Mouse (Mus musculus) heart, embryonic 15.5 days (tissue): Measurements from ENCODE around the gene Tnfrsf17. TPM values are rescaled to one million over a fixed set of nuclear protein-coding genes. Genes with fewer than 3 reads are reported as not detected.
A peak's percentile ranks its signal among the peaks of the same experiment; 100 is the strongest.
"Not testable (repeated sequence)": the region's sequence is repeated elsewhere in the genome, so short reads cannot be mapped to it uniquely, and the experiment has no call there.

Source experiments
- ATAC-seq: fragments of 200-750 bp; cut with Nextera tagmentation; replicated peaks from 2 replicates; pipeline ENCODE4 v1.8.0; 2017; ENCODE audit warnings: low read depth, moderate TSS enrichment; ENCODE audit not compliant: insufficient number of reproducible peaks, insufficient read depth, low FRiP score
- H3K27ac ChIP-seq: fragments of 300-500 bp; sonication (generic); 2 replicates; pipeline ENCODE4 v1.5.1; 2015; ENCODE audit warnings: mild to moderate bottlenecking, inconsistent platforms
- H3K27me3 ChIP-seq: fragments of 300-500 bp; sonication (generic); 2 replicates; pipeline ENCODE4 v1.6.1; 2015; ENCODE audit warnings: inconsistent platforms
- H3K36me3 ChIP-seq: fragments of 300-500 bp; sonication (generic); 2 replicates; pipeline ENCODE4 v1.6.1; 2015; ENCODE audit warnings: mild to moderate bottlenecking, inconsistent platforms
- H3K4me1 ChIP-seq: fragments of 300-500 bp; sonication (generic); replicated peaks from 2 replicates; pipeline ENCODE4 v1.6.1; 2015; ENCODE audit warnings: inconsistent platforms
- H3K4me2 ChIP-seq: fragments of 300-500 bp; sonication (generic); 2 replicates; pipeline ENCODE4 v1.6.1; 2015; ENCODE audit warnings: inconsistent platforms, mild to moderate bottlenecking, moderate library complexity
- H3K4me3 ChIP-seq: fragments of 300-500 bp; sonication (generic); 2 replicates; pipeline ENCODE4 v1.5.1; 2015; ENCODE audit warnings: mild to moderate bottlenecking, inconsistent platforms
- H3K9ac ChIP-seq: fragments of 300-500 bp; sonication (generic); 2 replicates; pipeline ENCODE4 v1.6.1; 2015; ENCODE audit warnings: mild to moderate bottlenecking, inconsistent platforms
- H3K9me3 ChIP-seq: fragments of 300-500 bp; sonication (generic); replicated peaks from 2 replicates; pipeline ENCODE4 v1.6.1; 2016; ENCODE audit warnings: inconsistent platforms
- WGBS: fragments of 180-500 bp; shearing (Covaris S2); methylation state at CpG from one replicate; pipeline ENCODE4 v1.1.7; 2015; ENCODE audit warnings: mixed read lengths; 5-methylcytosine and 5-hydroxymethylcytosine counted together
- polyA plus RNA-seq: library from polyadenylated mRNA; unstranded; fragments of >200 nt; fragmentation: Nextera tagmentation; extraction: Ambion mirVana; gene quantifications from 2 replicates; pipeline ENCODE4 v1.2.1, GENCODE M21; 2015

Gene Tnfrsf17
- polyA plus RNA-seq, 1 experiment from 2014 or later, result 0.20 TPM

DNA sequence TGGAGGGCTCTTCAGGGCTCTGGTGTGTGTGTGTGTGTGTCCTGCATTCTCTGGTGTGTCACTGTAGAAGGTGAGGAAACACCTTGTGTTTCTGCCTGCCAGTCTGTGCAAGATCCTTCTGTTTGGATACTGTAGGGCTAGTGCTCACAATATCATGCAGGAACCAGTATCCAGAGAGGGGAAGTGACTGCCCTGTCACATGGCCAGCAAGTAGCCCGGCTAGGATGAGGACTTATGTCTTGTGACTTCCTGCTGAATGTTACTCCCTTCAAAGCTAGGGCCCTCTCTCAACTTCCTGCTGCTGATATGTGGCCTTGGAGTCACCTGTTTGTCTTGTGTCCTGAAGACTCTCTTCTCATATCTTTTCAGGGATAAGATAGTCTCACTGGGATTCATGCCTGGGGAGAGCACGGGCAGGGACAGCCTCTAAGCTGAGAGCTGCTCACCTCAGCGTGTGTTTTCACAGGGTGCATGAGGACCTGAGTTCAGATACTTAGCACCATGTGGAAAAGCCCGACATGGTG lies 29.7 kb downstream of the Tnfrsf17 start:
- no peak for ATAC-seq
- WGBS, result 50% methylated on average over 4 of the region's 4 CpGs
- Histone ChIP-seq H3K4me1 (no peaks in the 10 kb centered on the region), H3K27ac (peak overlapping the region; percentile 9; the same call in 1 of the 2 replicates), H3K4me3 (no peak overlapping the region), H3K9me3 (no peaks in the 10 kb centered on the region), H3K4me2 (no peak overlapping the region), H3K27me3 (no peaks in the 10 kb centered on the region), H3K9ac (no peak overlapping the region), H3K36me3 (no peaks in the 10 kb centered on the region)

- H3K4me3 ChIP-seq, result no peak overlapping the region
- peaks cover 7% of the 10 kb centered on the region for H3K4me1 ChIP-seq
- WGBS, result 26% methylated on average over 7 of the region's 7 CpGs
- no peak overlapping the region for H3K27ac ChIP-seq
- no peaks in the 10 kb centered on the region for H3K36me3 ChIP-seq
- no peak overlapping the region for H3K4me2 ChIP-seq
- no peaks in the 10 kb centered on the region for H3K27me3 ChIP-seq
- H3K9me3 ChIP-seq, result no peaks in the 10 kb centered on the region
- no peak for ATAC-seq
- H3K9ac ChIP-seq, result no peak overlapping the region
These were observed 38.3 kb downstream of the Tnfrsf17 start for GRCm38 (mm10) chr16:11351903-11352302.

GRCm38 (mm10) chr16:11359173-11359572 lies 45.6 kb downstream of the Tnfrsf17 start:
- Histone ChIP-seq H3K27me3 (no peaks in the 10 kb centered on the region), H3K4me3 (no peak overlapping the region), H3K9ac (no peak overlapping the region), H3K9me3 (no peaks in the 10 kb centered on the region), H3K4me1 (no peaks in the 10 kb centered on the region), H3K4me2 (no peak overlapping the region), H3K36me3 (no peaks in the 10 kb centered on the region), H3K27ac (no peak overlapping the region)
- 65% methylated on average over 5 of the region's 5 CpGs for WGBS
- no peak for ATAC-seq

- Histone ChIP-seq H3K4me2 (no peak overlapping the region), H3K27me3 (no peaks in the 10 kb centered on the region), H3K9ac (no peak overlapping the region), H3K27ac (no peak overlapping the region), H3K4me1 (no peaks in the 10 kb centered on the region), H3K4me3 (no peak overlapping the region), H3K36me3 (no peaks in the 10 kb centered on the region), H3K9me3 (no peaks in the 10 kb centered on the region)
- WGBS, result 50% methylated on average over 10 of the region's 10 CpGs
- no peak for ATAC-seq
These were observed 46.3 kb downstream of the Tnfrsf17 start for GRCm38 (mm10) chr16:11359919-11360318.

DNA sequence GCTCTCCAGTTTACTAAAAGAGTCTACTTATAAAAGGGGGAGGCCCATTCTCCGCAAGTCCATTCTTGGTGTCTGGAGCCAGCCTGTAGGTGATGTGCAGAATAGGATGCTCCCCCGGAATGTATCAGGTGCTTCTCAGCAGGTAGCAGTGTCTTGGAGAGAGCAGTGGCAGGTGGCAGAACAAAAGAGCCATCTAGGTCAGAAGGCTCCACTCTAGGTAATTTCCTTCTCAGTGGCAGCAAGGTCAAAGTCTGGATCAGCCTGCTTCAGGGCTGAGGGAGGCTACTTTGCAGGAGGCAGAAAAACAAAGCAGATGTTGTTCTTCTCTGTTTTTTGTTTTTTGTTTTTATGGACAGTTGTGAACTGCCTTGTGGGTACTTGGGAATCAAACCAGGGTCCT lies 47.0 kb downstream of the Tnfrsf17 start:
- not testable (repeated sequence) for H3K4me2 ChIP-seq, H3K27me3 ChIP-seq, H3K27ac ChIP-seq, H3K9me3 ChIP-seq, H3K9ac ChIP-seq, H3K4me1 ChIP-seq, H3K4me3 ChIP-seq, ATAC-seq, H3K36me3 ChIP-seq
- WGBS, result 91% methylated on average over 2 of the region's 2 CpGs

- Histone ChIP-seq H3K27me3 (no peaks in the 10 kb centered on the region), H3K9ac (no peak overlapping the region), H3K9me3 (no peaks in the 10 kb centered on the region), H3K4me3 (no peak overlapping the region), H3K4me2 (no peak overlapping the region), H3K27ac (no peak overlapping the region), H3K36me3 (no peaks in the 10 kb centered on the region), H3K4me1 (peaks cover 18% of the 10 kb centered on the region)
- ATAC-seq, result no peak
- WGBS, result 46% methylated on average over 5 of the region's 5 CpGs
These were observed 52.0 kb downstream of the Tnfrsf17 start for GRCm38 (mm10) chr16:11365626-11366025.

DNA sequence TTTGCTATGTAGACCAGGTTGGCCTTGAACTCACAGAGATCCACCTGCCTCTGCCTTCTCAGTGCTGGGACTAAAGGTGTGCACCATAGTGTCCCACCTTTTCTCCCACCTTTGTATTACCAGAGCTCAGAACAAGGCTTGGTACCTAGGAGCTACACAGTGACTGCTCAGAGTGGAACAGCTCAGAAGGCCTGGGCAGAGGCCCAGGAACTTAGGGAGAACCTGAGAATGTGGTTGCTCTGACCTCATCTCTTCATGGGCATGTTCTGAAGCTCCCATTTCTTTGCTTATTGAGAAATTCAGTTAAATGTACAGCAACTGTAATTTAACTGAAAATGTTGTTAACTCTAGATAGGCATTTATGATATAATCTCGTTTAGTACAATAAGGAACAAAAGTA lies 53.2 kb downstream of the Tnfrsf17 start:
- no peaks in the 10 kb centered on the region for H3K9me3 ChIP-seq
- no peaks in the 10 kb centered on the region for H3K36me3 ChIP-seq
- peaks cover 20% of the 10 kb centered on the region for H3K4me1 ChIP-seq
- no peaks in the 10 kb centered on the region for H3K27me3 ChIP-seq
- 67% methylated on average over 1 of the region's 1 CpGs for WGBS
- H3K4me3 ChIP-seq, result no peak overlapping the region
- no peak overlapping the region for H3K4me2 ChIP-seq
- H3K27ac ChIP-seq, result no peak overlapping the region
- no peak overlapping the region for H3K9ac ChIP-seq
- ATAC-seq, result no peak

GRCm38 (mm10) chr16:11368412-11368811 lies 54.8 kb downstream of the Tnfrsf17 start:
- H3K27me3 ChIP-seq, result no peaks in the 10 kb centered on the region
- ATAC-seq, result no peak
- no peak overlapping the region for H3K9ac ChIP-seq
- no peaks in the 10 kb centered on the region for H3K36me3 ChIP-seq
- no peak overlapping the region for H3K4me3 ChIP-seq
- H3K27ac ChIP-seq, result no peak overlapping the region
- no peaks in the 10 kb centered on the region for H3K9me3 ChIP-seq
- no peak overlapping the region for H3K4me2 ChIP-seq
- 79% methylated on average over 3 of the region's 3 CpGs for WGBS
- peaks cover 20% of the 10 kb centered on the region for H3K4me1 ChIP-seq

DNA sequence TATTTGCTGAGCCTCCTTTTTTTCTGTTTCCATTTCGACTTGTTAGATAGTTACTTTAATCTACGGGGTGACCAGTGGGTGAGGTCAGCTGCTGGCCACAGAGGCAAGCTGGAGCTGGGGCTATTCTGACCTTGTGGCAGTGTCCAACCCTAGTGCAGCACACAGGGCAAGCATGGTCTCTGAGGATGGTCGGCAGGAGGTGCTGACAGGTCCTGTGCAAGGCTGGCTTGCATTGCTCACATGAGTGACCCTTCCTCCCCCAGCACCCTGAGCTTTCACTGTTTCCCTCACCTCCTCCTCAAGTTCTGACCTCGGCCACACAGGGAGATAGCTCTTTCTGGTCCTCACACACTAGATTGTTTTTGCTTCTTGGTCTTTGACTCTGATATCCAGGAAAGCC lies 55.5 kb downstream of the Tnfrsf17 start:
- no peak for ATAC-seq
- Histone ChIP-seq H3K4me1 (peaks cover 20% of the 10 kb centered on the region), H3K27ac (no peak overlapping the region), H3K27me3 (no peaks in the 10 kb centered on the region), H3K36me3 (no peaks in the 10 kb centered on the region), H3K9me3 (no peaks in the 10 kb centered on the region), H3K4me2 (no peak overlapping the region), H3K4me3 (no peak overlapping the region), H3K9ac (no peak overlapping the region)
- 32% methylated on average over 4 of the region's 4 CpGs for WGBS

- H3K27me3 ChIP-seq, result no peaks in the 10 kb centered on the region
- H3K36me3 ChIP-seq, result no peaks in the 10 kb centered on the region
- no peaks in the 10 kb centered on the region for H3K9me3 ChIP-seq
- no peak for ATAC-seq
- no peak overlapping the region for H3K27ac ChIP-seq
- WGBS, result 9% methylated on average over 1 of the region's 1 CpGs
- H3K4me3 ChIP-seq, result no peak overlapping the region
- H3K4me1 ChIP-seq, result peaks cover 20% of the 10 kb centered on the region
- H3K4me2 ChIP-seq, result no peak overlapping the region
- H3K9ac ChIP-seq, result no peak overlapping the region
These were observed 56.0 kb downstream of the Tnfrsf17 start for GRCm38 (mm10) chr16:11369642-11370041.
